Mouse (Mus musculus): ENCODE data around the gene 1700109H08Rik.
"Not testable (repeated sequence)": the region's sequence is repeated elsewhere in the genome, so short reads cannot be mapped to it uniquely, and the experiment has no call there.

1700109H08Rik gene
- long read RNA-seq, experiment 1, partial matches to known transcripts: 0 of 1 reads
- long read RNA-seq, experiment 1, other reads (novel, unspliced or antisense): 1 of 1 reads
- long read RNA-seq, experiment 2, partial matches to known transcripts: 0 of 1 reads
- long read RNA-seq, experiment 2, other reads (novel, unspliced or antisense): 1 of 1 reads

DNA sequence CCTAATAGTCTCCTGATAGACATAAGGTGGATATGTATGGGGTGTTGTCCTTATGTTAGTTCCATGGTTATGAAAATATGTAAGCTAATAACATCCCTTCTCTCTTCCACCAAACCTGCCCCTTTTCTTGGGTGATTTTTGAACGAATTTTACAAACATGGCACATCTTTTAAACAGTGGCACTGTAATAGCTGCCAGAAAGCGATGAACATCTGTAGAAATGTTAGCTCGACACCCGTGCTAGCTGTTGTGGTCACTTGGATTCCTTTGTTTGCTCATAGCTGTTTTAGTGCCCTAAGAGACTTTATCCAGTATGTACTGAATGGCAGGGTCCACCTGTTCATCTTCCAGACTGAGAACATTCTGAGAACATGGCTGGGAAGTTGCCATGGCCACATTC is at the start of gene 1700109H08Rik:
1700109H08Rik (plus strand) TSS at position 301 of the 400 bp plus-strand sequence.
- intact Hi-C loops (cut with DNase I): no loop called here

DNA sequence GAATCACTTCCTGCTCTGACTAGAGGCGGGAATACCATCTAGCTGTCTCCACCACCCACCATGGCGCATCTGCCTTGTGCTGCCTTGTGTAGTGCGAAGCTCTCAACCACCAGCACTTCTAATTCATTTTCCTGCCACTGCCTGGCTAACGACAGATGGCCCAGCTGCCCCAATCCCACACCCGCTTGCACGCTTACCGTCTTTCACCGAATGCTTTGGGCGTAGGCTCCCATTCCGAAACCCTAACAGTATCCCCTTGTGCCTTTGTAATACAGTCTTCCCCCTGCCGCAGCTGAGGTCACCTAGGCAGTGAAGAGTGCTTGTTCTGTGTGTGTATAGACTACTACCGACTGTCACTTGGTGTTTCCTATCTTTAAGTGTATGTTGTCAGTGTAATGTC is 49.6 kb upstream of the 1700109H08Rik start:
- intact Hi-C loops (cut with DNase I): no loop called here

DNA sequence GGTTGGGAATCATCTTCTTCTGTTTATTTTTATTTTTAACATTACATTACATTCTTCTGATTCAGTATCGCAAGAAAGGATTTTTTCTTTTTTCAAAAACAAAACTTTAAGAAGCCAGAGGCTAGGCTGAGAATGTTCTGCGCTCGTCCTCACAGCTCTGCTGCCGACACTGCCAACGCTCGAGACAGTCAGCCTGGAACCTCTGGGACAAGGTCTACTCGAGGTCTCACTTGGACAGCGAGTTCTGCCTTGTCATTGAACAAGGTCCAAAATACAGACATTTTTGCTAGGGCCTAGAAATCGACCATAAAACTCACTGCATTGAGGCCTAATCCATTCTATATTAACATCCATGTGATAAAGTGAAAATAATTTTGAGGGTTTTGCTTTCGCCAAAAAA is 48.5 kb upstream of the 1700109H08Rik start:
- intact Hi-C loops (cut with DNase I): no loop called here

DNA sequence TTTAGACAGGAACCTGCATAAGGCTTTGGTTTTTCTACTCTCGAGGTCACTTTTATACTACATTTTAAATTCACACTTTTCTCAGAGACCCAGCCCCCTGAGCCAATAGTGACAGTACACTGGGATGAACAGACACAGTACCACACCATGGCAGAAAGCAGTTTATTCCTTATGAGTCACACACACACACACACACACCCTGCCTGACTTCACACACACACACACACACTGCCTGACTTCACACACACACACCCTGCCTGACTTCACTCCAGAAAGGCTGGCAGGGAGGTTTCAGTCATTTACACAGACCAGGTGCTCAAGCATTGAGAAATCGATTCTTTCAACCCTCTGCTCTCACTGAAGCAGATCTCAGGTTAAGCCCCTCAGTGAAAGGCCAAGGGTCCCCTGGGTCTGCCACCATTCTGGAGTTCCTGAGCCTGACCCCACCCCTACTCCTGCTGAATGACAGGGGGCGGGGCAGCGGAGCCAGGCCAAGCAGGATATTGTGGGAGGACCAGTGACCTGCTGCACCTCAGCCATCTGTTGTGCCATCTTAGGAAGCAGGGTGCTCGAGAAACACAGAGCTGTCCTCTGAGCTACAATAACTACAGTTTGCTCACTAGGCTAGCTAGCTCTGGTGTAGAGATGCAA is 44.2 kb upstream of the 1700109H08Rik start:
- intact Hi-C loops (cut with DNase I): no loop called here

- intact Hi-C loops (cut with DNase I): no loop called here
These were observed 41.7 kb upstream of the 1700109H08Rik start for GRCm38 (mm10) chr5:3529585-3530189.

DNA sequence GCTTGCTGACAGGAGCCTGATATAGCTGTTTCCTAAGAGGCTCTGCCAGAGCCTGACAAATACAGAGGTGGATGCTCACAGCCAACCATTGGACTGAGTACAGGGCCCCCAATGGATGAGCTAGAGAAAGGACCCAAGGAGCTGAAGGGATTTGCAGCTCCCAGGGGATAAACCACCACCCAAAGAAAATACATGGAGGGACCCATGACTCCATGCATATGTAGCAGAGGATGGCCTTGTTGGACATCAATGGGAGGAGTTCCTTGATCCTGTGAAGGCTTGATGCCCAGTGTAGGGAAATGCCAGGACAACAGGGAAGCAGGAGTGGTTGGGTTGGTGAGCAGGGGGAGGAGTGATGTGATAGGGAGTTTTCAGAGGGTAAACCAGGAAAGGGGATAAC is 39.3 kb upstream of the 1700109H08Rik start:
- intact Hi-C loops (cut with DNase I): not testable (repeated sequence)

- intact Hi-C loops (cut with DNase I): no loop called here
These were observed 34.7 kb upstream of the 1700109H08Rik start for GRCm38 (mm10) chr5:3536592-3537212.

GRCm38 (mm10) chr5:3538505-3539472 is 32.6 kb upstream of the 1700109H08Rik start:
- intact Hi-C loops (cut with DNase I): no loop called here

DNA sequence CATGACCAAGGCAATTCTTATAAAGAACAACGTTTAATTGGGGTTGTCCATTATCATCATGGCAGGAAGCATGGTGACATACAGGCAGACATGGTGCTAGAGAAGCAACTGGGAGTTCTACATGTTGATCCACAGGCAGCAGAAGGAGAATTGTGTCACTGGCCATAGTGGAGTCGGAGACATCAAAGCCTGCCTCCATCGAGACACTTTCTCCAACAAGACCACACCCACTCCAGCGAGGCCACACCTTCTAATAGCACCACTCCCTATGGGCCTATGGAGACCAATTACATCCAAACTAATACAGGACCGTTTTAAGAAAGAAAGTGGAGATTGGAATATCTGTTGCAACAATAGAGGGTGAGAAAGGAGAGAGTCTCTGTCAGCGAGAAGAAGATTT is 29.5 kb upstream of the 1700109H08Rik start:
- intact Hi-C loops (cut with DNase I): loop anchor here (10.0 kb wide), 1 partner anchor 53 kb away; the partner anchor contains the start of genes Pex1 and Rbm48

- intact Hi-C loops (cut with DNase I): loop anchor here (10.0 kb wide), 1 partner anchor 51 kb away; the partner anchor contains the start of genes Pex1 and Rbm48
These were observed 27.5 kb upstream of the 1700109H08Rik start, which contains the start of gene Fam133b for GRCm38 (mm10) chr5:3543629-3544479. Gene Fam133b, plus strand, starts transcription at chr5:3543833.

- intact Hi-C loops (cut with DNase I): loop anchor here (10.0 kb wide), 1 partner anchor 50 kb away; the partner anchor contains the start of genes Pex1 and Rbm48
These were observed 26.9 kb upstream of the 1700109H08Rik start for GRCm38 (mm10) chr5:3544480-3544769.

DNA sequence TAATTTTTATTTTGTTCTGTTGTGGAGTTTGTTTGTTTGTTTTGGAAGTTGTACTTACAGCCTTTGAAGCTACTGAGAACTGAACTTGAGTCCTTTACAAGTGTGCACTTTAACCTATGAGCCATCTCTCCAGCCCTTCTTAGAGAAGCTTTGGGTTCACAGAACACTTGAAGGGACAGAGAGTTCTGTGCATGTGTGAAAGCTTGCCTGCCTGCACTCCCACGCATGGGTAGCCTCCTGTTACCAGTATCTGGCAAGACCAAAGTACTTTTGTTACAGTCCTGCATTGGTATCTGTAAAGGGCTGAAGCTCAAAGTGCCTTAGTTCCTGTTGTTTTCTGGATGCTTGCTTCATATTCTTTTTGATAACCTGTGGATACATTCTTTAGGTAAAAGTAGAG is 25.1 kb upstream of the 1700109H08Rik start:
- intact Hi-C loops (cut with DNase I): loop anchor here (10.0 kb wide), 1 partner anchor 49 kb away; the partner anchor contains the start of genes Pex1 and Rbm48

DNA sequence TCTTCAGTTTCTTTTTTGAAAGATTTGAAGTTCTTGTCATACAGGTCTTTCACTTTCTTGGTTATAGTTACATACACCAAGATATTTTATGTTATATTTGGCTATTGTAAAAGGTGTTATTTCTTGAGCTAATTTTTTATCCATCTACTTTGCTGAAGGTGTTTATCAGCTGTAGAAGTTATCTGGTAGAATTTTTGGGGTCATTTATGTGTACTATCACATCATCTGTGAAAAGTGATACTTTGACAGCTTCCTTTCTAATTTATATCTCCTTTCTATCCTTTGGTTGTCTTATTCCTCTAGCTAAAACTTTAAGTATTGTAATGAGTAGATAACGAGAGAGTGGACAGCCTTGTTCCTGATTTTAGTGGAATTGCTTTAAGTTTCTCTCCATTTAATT is 19.9 kb upstream of the 1700109H08Rik start:
- intact Hi-C loops (cut with DNase I): no loop called here

DNA sequence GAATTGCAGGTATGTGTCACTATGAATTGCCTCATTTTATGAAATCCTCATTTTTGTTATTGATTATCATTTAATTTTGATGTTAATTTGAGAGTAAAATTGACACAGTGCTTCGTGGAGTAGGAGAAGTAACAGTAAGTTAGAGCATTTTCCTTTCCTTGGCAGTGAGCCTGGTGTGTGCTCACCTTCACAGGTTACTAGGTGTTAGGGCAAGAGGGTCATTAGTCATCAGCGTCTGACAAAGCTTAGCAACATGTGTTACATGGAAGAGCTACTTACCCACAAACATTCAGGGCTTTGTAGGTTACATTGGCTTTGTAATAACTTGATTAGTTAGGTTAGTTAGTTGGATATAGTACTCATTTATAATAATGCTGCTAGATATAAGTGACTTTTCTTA is 17.2 kb upstream of the 1700109H08Rik start:
- intact Hi-C loops (cut with DNase I): no loop called here

DNA sequence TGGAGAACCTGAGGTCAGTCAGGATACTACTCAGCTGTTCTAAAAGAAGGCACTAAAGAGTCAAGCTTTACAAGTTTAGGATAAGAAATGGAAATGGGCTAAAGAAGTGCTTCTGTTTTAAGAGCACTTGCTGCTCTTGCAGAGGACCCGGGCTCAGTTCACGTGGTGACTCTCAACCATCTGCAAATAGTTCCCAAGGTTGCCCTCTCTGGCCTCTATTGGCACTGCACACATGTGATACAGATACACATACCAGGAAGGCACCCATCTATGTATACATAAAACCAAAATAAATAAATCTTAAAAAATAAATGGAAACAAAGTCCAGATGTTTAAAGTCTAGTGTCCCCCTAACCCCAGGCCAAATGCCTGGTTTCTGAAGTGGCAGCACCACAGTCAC is 3.5 kb downstream of the 1700109H08Rik start:
- intact Hi-C loops (cut with DNase I): no loop called here

DNA sequence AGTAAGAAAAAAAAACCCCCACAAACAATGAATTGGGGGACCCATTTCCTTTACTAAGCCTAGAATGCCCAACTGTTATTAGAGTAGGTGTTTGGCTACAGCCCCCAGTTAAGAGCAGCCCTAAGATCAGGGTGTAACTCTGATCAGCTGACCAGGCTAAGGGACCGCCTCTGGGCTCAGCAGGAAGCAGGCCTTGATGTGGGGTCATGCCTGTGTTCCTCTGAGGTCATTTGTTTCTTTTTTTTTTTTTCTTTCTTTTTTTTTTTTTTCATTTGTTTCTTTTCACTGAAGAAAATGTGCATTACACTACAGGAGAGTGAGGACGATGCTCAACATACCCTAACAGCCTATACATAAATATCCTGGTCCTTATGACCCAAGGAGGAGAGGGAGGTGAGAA is 6.6 kb downstream of the 1700109H08Rik start:
- intact Hi-C loops (cut with DNase I): no loop called here

- intact Hi-C loops (cut with DNase I): no loop called here
These were observed 7.7 kb downstream of the 1700109H08Rik start for GRCm38 (mm10) chr5:3579066-3579465.

- intact Hi-C loops (cut with DNase I): loop anchor here (10.0 kb wide), 1 partner anchor 51 kb away; the partner anchor contains the start of gene Fam133b
These were observed 24.5 kb downstream of the 1700109H08Rik start, which contains the start of gene Pex1 for GRCm38 (mm10) chr5:3595693-3596398. Gene Pex1, plus strand, starts transcription at chr5:3596066.

DNA sequence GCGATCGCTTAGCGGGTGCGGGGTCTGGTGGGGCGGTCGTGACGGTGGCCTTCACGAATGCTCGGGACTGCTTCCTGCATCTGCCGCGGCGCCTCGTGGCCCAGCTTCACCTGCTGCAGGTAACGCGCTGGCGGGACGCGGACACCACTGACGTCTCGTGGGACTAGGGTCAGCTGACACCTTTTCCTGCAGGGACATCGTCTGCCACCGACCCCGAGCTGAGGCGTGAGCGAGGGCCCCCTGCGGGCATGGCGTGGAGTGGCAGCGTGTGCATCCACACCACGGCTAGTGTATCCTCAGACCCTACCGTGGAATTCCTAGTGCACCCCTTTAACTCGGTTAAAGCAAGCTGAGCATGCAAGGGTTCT is 25.0 kb downstream of the 1700109H08Rik start, which contains the start of gene Rbm48:
Rbm48 (minus strand) TSS at position 187 of the 368 bp plus-strand sequence.
- intact Hi-C loops (cut with DNase I): loop anchor here (10.0 kb wide), 1 partner anchor 52 kb away; the partner anchor contains the start of gene Fam133b
